Comparison of ENCODE assay signal across 13 mouse cellular contexts in the genomic region with DNA sequence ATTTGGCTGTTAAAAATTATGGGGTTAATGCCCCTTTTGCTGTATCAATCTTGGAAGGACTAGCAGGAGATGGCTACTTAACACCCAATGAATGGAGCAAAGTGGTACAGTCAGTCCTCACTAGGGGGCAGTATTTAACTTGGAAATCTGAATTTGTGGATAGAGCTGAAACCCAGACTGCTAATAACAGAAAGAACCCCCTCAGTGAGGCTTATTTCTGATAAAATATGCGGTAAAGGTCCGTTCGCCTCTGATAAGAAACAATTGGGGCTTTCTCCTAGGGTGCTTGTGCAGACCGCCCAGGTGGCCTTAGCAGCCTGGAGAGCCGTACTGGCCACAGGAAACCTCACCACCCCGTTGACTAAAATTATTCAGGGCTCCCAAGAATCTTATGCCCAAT. TPM values are rescaled to one million over a fixed set of nuclear protein-coding genes. Genes with fewer than 3 reads are reported as not detected.
A peak's percentile ranks its signal among the peaks of the same experiment; 100 is the strongest.
DNase-seq lines count a peak whose midpoint lies in the region; ATAC-seq and TF ChIP-seq lines count a peak whose summit lies in the region.
"Had no signal": no experiment of that assay in that cellular context is flagged by ENCODE, and none has a peak within 500 bp of the region (broad histone marks: within the 10 kb centered on the region; RNA-seq: fewer than 3 reads in every experiment).

No protein-coding gene starts in this region.

- no peaks in the 10 kb centered on the region for H3K9me3 ChIP-seq in forebrain, embryonic 14.5 days (replicated peaks; ENCODE audit: control insufficient read depth, low read length)
- H3K9me3 ChIP-seq in forebrain, embryonic 10.5 days = no peaks in the 10 kb centered on the region
- H3K9me3 ChIP-seq: megakaryocyte, embryonic 14.5 days had no signal

- H3K4me2 ChIP-seq in forebrain, embryonic 14.5 days (ENCODE audit: low read length) = no peak overlapping the region

- H3K4me1 ChIP-seq in forebrain, embryonic 14.5 days (ENCODE audit: control insufficient read depth, insufficient read depth, low read length) = no peaks in the 10 kb centered on the region
- no peaks in the 10 kb centered on the region for H3K4me1 ChIP-seq in forebrain, embryonic 10.5 days
- no peaks in the 10 kb centered on the region for H3K4me1 ChIP-seq in lung, adult 2 months (ENCODE audit: control insufficient read depth, insufficient read depth, low read length)
- H3K4me1 ChIP-seq: megakaryocyte, embryonic 14.5 days had no signal

- no peak overlapping the region for H3K27ac ChIP-seq in forebrain, embryonic 14.5 days (ENCODE audit: low read depth, low read length)
- H3K27ac ChIP-seq in forebrain, embryonic 10.5 days = no peak overlapping the region
- no peak overlapping the region for H3K27ac ChIP-seq in layer of hippocampus, adult 2 months

- no peak overlapping the region for H3K9ac ChIP-seq in forebrain, embryonic 14.5 days (ENCODE audit: low read length)

- peak; percentile 24 for DNase-seq in forebrain, embryonic 14.5 days (ENCODE audit: low spot score)
- DNase-seq in forebrain, embryonic 10.5 days (ENCODE audit: extremely low spot score, low spot score) = no peak
- peak; percentile 13 to 37 for DNase-seq in layer of hippocampus, adult 2 months (ENCODE audit: low spot score in 2 of 2)
- no peak for DNase-seq in layer of hippocampus, postnatal 25 days (ENCODE audit: extremely low spot score in 1 of 2, low spot score in 1 of 2)
- DNase-seq in NIH3T3 (ENCODE audit: low read depth) = peak; percentile 41
- peak; percentile 12 for DNase-seq in forelimb bud, embryonic 11.5 days (ENCODE audit: low read depth, low spot score)
- DNase-seq in urinary bladder, postnatal 14 days (ENCODE audit: low spot score) = no peak
- no peak for DNase-seq in lung, adult 2 months
- DNase-seq: cerebellum, postnatal 36 days; heart, postnatal 4 days had no signal

- WGBS in forebrain, embryonic 14.5 days = 52% methylated on average over 6 of the region's 6 CpGs
- 65% methylated on average over 6 of the region's 6 CpGs for WGBS in forebrain, embryonic 10.5 days
- WGBS in lung, adult 2 months = 46% methylated on average over 6 of the region's 6 CpGs

- TF ChIP-seq POLR2A in lung, adult 2 months (IDR thresholded peaks at IDR 0.05; ENCODE audit: borderline replicate concordance, extremely low read depth, low read depth, low read length) = no peak

- no peak overlapping the region for H3K4me3 ChIP-seq in forebrain, embryonic 14.5 days (ENCODE audit: low read depth, low read length)
- H3K4me3 ChIP-seq in forebrain, embryonic 10.5 days = no peak overlapping the region
- H3K4me3 ChIP-seq in layer of hippocampus, adult 2 months = no peak overlapping the region
- H3K4me3 ChIP-seq in lung, adult 2 months (replicated peaks; ENCODE audit: extremely low read depth, low read depth, low read length) = no peak overlapping the region
- H3K4me3 ChIP-seq: megakaryocyte, embryonic 14.5 days had no signal

- H3K27me3 ChIP-seq in forebrain, embryonic 14.5 days (replicated peaks; ENCODE audit: control insufficient read depth, insufficient read depth, low read length) = no peaks in the 10 kb centered on the region
- no peaks in the 10 kb centered on the region for H3K27me3 ChIP-seq in forebrain, embryonic 10.5 days (ENCODE audit: poor library complexity, severe bottlenecking)
- H3K27me3 ChIP-seq: megakaryocyte, embryonic 14.5 days had no signal

- TF ChIP-seq CTCF in layer of hippocampus, adult 2 months (conservative IDR thresholded peaks at IDR 0.05) = peak; percentile 81
- no peak for TF ChIP-seq CTCF in lung, adult 2 months (IDR thresholded peaks at IDR 0.05; ENCODE audit: insufficient read depth, low read length)

- H3K36me3 ChIP-seq in forebrain, embryonic 14.5 days (ENCODE audit: control insufficient read depth, insufficient read depth, low read length) = no peaks in the 10 kb centered on the region
- no peaks in the 10 kb centered on the region for H3K36me3 ChIP-seq in forebrain, embryonic 10.5 days (replicated peaks)

- ATAC-seq in forebrain, embryonic 14.5 days = no peak

RNA-seq across cellular contexts. Expression of gene Vmn2r22, which starts 6.5 kb away (rescaled TPM):
- not detected in 2 replicates for polyA plus RNA-seq in forebrain, embryonic 14.5 days (2014; fragmentation: Nextera tagmentation; extraction: Ambion mirVana)
- polyA plus RNA-seq in forebrain, embryonic 10.5 days (2016; fragmentation: Nextera tagmentation; extraction: Ambion mirVana) = not detected in 2 replicates
- total RNA-seq in layer of hippocampus, adult 2 months (2021) = not detected
- total RNA-seq in layer of hippocampus, postnatal 25 days (2021) = not detected
- not detected in 2 replicates for polyA plus RNA-seq in lung, adult 2 months (2012; rRNA removed)
- total RNA-seq: heart, postnatal 4 days; left cerebral cortex, postnatal 10 days had no signal
- polyA plus RNA-seq: stomach, embryonic 16.5 days had no signal

RNA-seq across cellular contexts. Expression of gene Vmn2r23, which starts 45.4 kb away (rescaled TPM):
- polyA plus RNA-seq in forebrain, embryonic 14.5 days (2014; fragmentation: Nextera tagmentation; extraction: Ambion mirVana) = not detected in 2 replicates
- not detected in 2 replicates for polyA plus RNA-seq in forebrain, embryonic 10.5 days (2016; fragmentation: Nextera tagmentation; extraction: Ambion mirVana)
- not detected for total RNA-seq in layer of hippocampus, adult 2 months (2021)
- total RNA-seq in layer of hippocampus, postnatal 25 days (2021) = not detected
- polyA plus RNA-seq in lung, adult 2 months (2012; rRNA removed) = not detected in 2 replicates
- total RNA-seq: heart, postnatal 4 days; left cerebral cortex, postnatal 10 days had no signal
- polyA plus RNA-seq: stomach, embryonic 16.5 days had no signal

Comparison
In these comparisons a context has a peak if more than half of its experiments do, and no peak if none do; other contexts are left out.
1. DNase-seq: peak in forebrain, embryonic 14.5 days (single experiment), layer of hippocampus, adult 2 months (2 of 2), NIH3T3 (single experiment) and forelimb bud, embryonic 11.5 days (single experiment); none in forebrain, embryonic 10.5 days (single experiment), layer of hippocampus, postnatal 25 days (0 of 2), urinary bladder, postnatal 14 days (single experiment) and lung, adult 2 months (single experiment).